Mouse (Mus musculus) ovary, postnatal 10 days (tissue): Measurements from ENCODE around the gene Dnajb12.
A peak's percentile ranks its signal among the peaks of the same experiment; 100 is the strongest.

ENCODE experiments used
- DNase-seq: peaks from one replicate; pipeline ENCODE4 v3.0.0; 2022; ENCODE audit warnings: low spot score

Gene Dnajb12

GRCm38 (mm10) chr10:59919494-59920181 is 40.3 kb downstream of the Dnajb12 start:
- no peak for DNase-seq

- no peak for DNase-seq
These were observed 41.1 kb downstream of the Dnajb12 start for GRCm38 (mm10) chr10:59920485-59920809.

- DNase-seq: no peak
These were observed 41.7 kb downstream of the Dnajb12 start for GRCm38 (mm10) chr10:59920810-59921681.

GRCm38 (mm10) chr10:59923493-59923892 is 44.1 kb downstream of the Dnajb12 start:
- DNase-seq: no peak

GRCm38 (mm10) chr10:59924305-59924704 is 44.9 kb downstream of the Dnajb12 start:
- DNase-seq: no peak

GRCm38 (mm10) chr10:59929205-59929604 is 49.8 kb downstream of the Dnajb12 start:
- DNase-seq: no peak

- DNase-seq: no peak
These were observed 51.6 kb downstream of the Dnajb12 start for GRCm38 (mm10) chr10:59930996-59931395.

- DNase-seq: no peak
These were observed 53.2 kb downstream of the Dnajb12 start for GRCm38 (mm10) chr10:59932521-59932920.

GRCm38 (mm10) chr10:59934039-59934438 is 54.7 kb downstream of the Dnajb12 start:
- DNase-seq: no peak

GRCm38 (mm10) chr10:59936058-59936856 is 56.9 kb downstream of the Dnajb12 start:
- no peak for DNase-seq

- DNase-seq: no peak
These were observed 59.3 kb downstream of the Dnajb12 start for GRCm38 (mm10) chr10:59938662-59939061.

GRCm38 (mm10) chr10:59939081-59939480 is 59.7 kb downstream of the Dnajb12 start:
- DNase-seq: no peak

GRCm38 (mm10) chr10:59942281-59942846 is 63.0 kb downstream of the Dnajb12 start:
- no peak for DNase-seq

GRCm38 (mm10) chr10:59942847-59943420 is 63.6 kb downstream of the Dnajb12 start:
- no peak for DNase-seq

GRCm38 (mm10) chr10:59943421-59943989 is 64.1 kb downstream of the Dnajb12 start:
- DNase-seq: peak; percentile 51

- DNase-seq: no peak
These were observed 66.1 kb downstream of the Dnajb12 start for GRCm38 (mm10) chr10:59945416-59945815.

GRCm38 (mm10) chr10:59946362-59946761 is 67.0 kb downstream of the Dnajb12 start:
- DNase-seq: no peak

GRCm38 (mm10) chr10:59947296-59948073 is 68.1 kb downstream of the Dnajb12 start:
- DNase-seq: no peak

- no peak for DNase-seq
These were observed 69.3 kb downstream of the Dnajb12 start for GRCm38 (mm10) chr10:59948363-59949254.
